Comparison of ENCODE assay signal across 15 mouse cellular contexts in the genomic region with DNA sequence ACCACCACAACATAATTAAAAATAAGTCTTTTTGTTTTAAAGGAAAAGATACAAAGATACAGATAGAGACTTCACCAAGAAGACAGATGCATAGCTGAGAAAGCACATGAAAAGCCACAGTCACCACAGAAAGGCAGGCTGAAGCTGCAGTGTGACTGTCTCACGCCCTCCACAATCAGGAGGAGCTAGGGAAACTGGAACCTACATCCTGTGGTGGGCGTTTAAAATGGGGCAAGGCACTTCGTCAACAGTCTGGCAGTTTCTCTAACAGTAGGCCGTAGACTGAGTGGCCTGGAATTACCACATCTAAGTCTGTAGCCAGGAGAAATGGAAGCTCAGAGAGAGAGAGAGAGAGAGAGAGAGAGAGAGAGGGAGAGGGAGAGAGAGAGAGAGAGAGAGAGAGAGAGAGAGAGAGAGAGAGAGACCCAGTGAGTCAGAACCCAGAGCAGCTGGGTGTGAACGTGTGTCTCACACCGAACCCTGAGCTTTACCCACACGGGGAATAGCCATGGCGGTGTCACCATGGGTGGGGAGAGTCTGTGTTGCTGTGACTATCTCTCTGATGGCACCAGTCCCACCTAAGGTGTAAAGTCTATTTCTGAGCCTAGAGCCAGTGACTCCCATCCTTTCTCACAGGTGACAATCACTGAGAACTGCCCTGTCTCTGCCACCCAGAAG. TPM values are rescaled to one million over a fixed set of nuclear protein-coding genes. Genes with fewer than 3 reads are reported as not detected.
A peak's percentile ranks its signal among the peaks of the same experiment; 100 is the strongest.
DNase-seq lines count a peak whose midpoint lies in the region; ATAC-seq and TF ChIP-seq lines count a peak whose summit lies in the region.
"Had no signal": no experiment of that assay in that cellular context is flagged by ENCODE, and none has a peak within 500 bp of the region (broad histone marks: within the 10 kb centered on the region; RNA-seq: fewer than 3 reads in every experiment).

No protein-coding gene starts in this region.

- 0 out of 2 replicates have a peak overlapping the region, but pooled peaks have one; percentile 31 for H3K27ac ChIP-seq in gastrocnemius, adult 2 months
- peak overlapping the region; percentile 8; the same call in 1 of the 2 replicates for H3K27ac ChIP-seq in left cerebral cortex, adult 2 months
- H3K27ac ChIP-seq in midbrain, embryonic 13.5 days, result no peak overlapping the region
- H3K27ac ChIP-seq: stomach, embryonic 15.5 days had no signal

- peaks cover 11% of the 10 kb centered on the region for H3K36me3 ChIP-seq in midbrain, embryonic 13.5 days
- H3K36me3 ChIP-seq: stomach, embryonic 15.5 days had no signal

- H3K9me3 ChIP-seq in midbrain, embryonic 13.5 days, result no peaks in the 10 kb centered on the region
- H3K9me3 ChIP-seq: stomach, embryonic 15.5 days had no signal

- ATAC-seq in CD4-positive, CD25-positive, alpha-beta regulatory T cell, adult 4 months, result peak; percentile 94
- no peak for ATAC-seq in midbrain, embryonic 13.5 days

- H3K27me3 ChIP-seq in midbrain, embryonic 13.5 days, result no peaks in the 10 kb centered on the region
- H3K27me3 ChIP-seq: stomach, embryonic 15.5 days had no signal

- DNase-seq in gastrocnemius, adult 2 months, result no peak
- DNase-seq in gastrocnemius, adult 18-20 months (ENCODE audit: low spot score), result no peak
- DNase-seq in left cerebral cortex, adult 2 months (ENCODE audit: extremely low spot score in 1 of 2, low spot score in 2 of 2), result peak; percentile 51 to 55
- peak; percentile 89 for DNase-seq in telencephalon, adult 2 months (ENCODE audit: low read depth, low spot score)
- DNase-seq in embryo, embryonic 9.5 days (ENCODE audit: extremely low spot score), result no peak
- DNase-seq in kidney, postnatal 14 days, result no peak
- DNase-seq: cerebellum, postnatal 10 days; gastrocnemius, postnatal 14 days; liver; lung, postnatal 36 days had no signal

- no peak overlapping the region for H3K4me2 ChIP-seq in midbrain, embryonic 13.5 days (replicated peaks)
- H3K4me2 ChIP-seq: stomach, embryonic 15.5 days had no signal

- H3K9ac ChIP-seq in midbrain, embryonic 13.5 days (replicated peaks), result no peak overlapping the region
- H3K9ac ChIP-seq: stomach, embryonic 15.5 days had no signal

- peaks cover 15% of the 10 kb centered on the region for H3K4me1 ChIP-seq in midbrain, embryonic 13.5 days (replicated peaks)
- H3K4me1 ChIP-seq: stomach, embryonic 15.5 days had no signal

- no peak overlapping the region for H3K4me3 ChIP-seq in gastrocnemius, adult 2 months
- H3K4me3 ChIP-seq in left cerebral cortex, adult 2 months, result no peak overlapping the region
- H3K4me3 ChIP-seq in midbrain, embryonic 13.5 days (replicated peaks), result no peak overlapping the region
- H3K4me3 ChIP-seq: stomach, embryonic 15.5 days had no signal

- intact Hi-C loops in gastrocnemius, adult 2 months (cut with DNase I), result no loop called here
- intact Hi-C loops in left cerebral cortex, adult 2 months (cut with DNase I), result no loop called here

- 86% methylated on average over 8 of the region's 8 CpGs for WGBS in midbrain, embryonic 13.5 days

- TF ChIP-seq CTCF in gastrocnemius, adult 2 months (IDR thresholded peaks at IDR 0.05), result no peak
- TF ChIP-seq CTCF in left cerebral cortex, adult 2 months (IDR thresholded peaks at IDR 0.05), result no peak

RNA-seq across cellular contexts. Expression of gene Cep295nl, which starts 4.7 kb away (rescaled TPM):
- total RNA-seq in gastrocnemius, adult 2 months (2021), result 1 to 10 TPM; 1.0 to 1.1 TPM
- under 1 TPM; 0.52 to 0.73 TPM for total RNA-seq in gastrocnemius, adult 18-20 months (2021)
- under 1 TPM; 0.32 to 0.52 TPM for polyA plus RNA-seq in CD4-positive, CD25-positive, alpha-beta regulatory T cell, adult 4 months (2017; shearing (Covaris generic))
- 1 to 10 TPM; 1.5 to 1.8 TPM for total RNA-seq in left cerebral cortex, adult 2 months (2021)
- polyA plus RNA-seq in midbrain, embryonic 13.5 days (2015; fragmentation: Nextera tagmentation; extraction: Ambion mirVana), result 0.17 and 0.22 TPM in 2 replicates
- total RNA-seq: CH12.LX had no signal
- polyA plus RNA-seq: large intestine, adult 2 months had no signal

RNA-seq across cellular contexts. Expression of gene Timp2, which starts 17.9 kb away (rescaled TPM):
- 100 to 1,000 TPM in 1 of 2 experiments, 10 to 100 TPM in 1; 70.1 to 115 TPM for total RNA-seq in gastrocnemius, adult 2 months (2021)
- 10 to 100 TPM; 65.4 to 89.1 TPM for total RNA-seq in gastrocnemius, adult 18-20 months (2021)
- 10 to 100 TPM in 1 of 2 experiments, 1 to 10 TPM in 1; 9.5 to 10.5 TPM for polyA plus RNA-seq in CD4-positive, CD25-positive, alpha-beta regulatory T cell, adult 4 months (2017; shearing (Covaris generic))
- total RNA-seq in left cerebral cortex, adult 2 months (2021), result 100 to 1,000 TPM; 221 to 255 TPM
- polyA plus RNA-seq in midbrain, embryonic 13.5 days (2015; fragmentation: Nextera tagmentation; extraction: Ambion mirVana), result 37.2 and 42.2 TPM in 2 replicates

RNA-seq across cellular contexts. Expression of gene Usp36, which starts 47.6 kb away (rescaled TPM):
- total RNA-seq in gastrocnemius, adult 2 months (2021), result 10 to 100 TPM; 15.7 to 17.4 TPM
- 10 to 100 TPM; 12.9 to 14.1 TPM for total RNA-seq in gastrocnemius, adult 18-20 months (2021)
- 10 to 100 TPM; 21.1 to 33.0 TPM for polyA plus RNA-seq in CD4-positive, CD25-positive, alpha-beta regulatory T cell, adult 4 months (2017; shearing (Covaris generic))
- 10 to 100 TPM; 32.1 to 33.1 TPM for total RNA-seq in left cerebral cortex, adult 2 months (2021)
- polyA plus RNA-seq in midbrain, embryonic 13.5 days (2015; fragmentation: Nextera tagmentation; extraction: Ambion mirVana), result 16.3 and 16.8 TPM in 2 replicates

Comparison
In these comparisons a context has a peak if more than half of its experiments do, and no peak if none do; other contexts are left out.
1. DNase-seq: peak in left cerebral cortex, adult 2 months (2 of 2) and telencephalon, adult 2 months (single experiment); none in gastrocnemius, adult 2 months (single experiment), gastrocnemius, adult 18-20 months (single experiment), embryo, embryonic 9.5 days (single experiment) and kidney, postnatal 14 days (single experiment).